Mouse (Mus musculus) embryo, embryonic 11 days (tissue): ENCODE results near the gene Ncoa6.
A peak's percentile ranks its signal among the peaks of the same experiment; 100 is the strongest.
"Not testable (repeated sequence)": the region's sequence is repeated elsewhere in the genome, so short reads cannot be mapped to it uniquely, and the experiment has no call there.

ENCODE experiments used
- DNase-seq: peaks from one replicate; pipeline ENCODE4 v3.0.0-alpha.2; 2015

Ncoa6 gene

DNA sequence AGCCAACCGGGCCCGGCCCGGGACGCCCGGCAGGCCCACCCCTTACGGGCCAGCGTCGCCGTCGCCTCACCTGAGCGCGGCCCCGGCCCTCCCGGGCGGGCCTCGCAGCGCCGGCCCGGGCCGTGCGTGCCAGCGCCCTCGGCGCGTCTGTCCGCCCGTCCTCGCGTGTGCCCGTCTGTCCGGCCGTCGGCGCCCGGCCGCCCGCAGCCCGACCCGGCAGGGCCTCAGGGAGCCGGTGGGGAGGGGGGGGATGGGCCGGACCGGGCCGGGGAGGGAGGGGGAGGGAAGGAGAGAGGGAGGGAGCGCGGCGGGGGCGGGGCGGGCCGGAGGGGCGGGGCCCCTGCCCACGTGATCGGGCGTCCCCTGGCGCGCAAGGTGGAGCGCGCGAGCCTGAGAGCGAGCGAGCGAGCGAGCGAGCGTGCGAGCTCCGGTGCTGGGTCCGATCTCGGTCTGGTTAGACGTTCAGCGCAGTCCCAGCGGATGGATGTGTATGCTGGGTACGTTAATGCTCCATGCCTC lies at the start of gene Ncoa6:
TSS of gene Ncoa6 (minus strand) at position 325 of the 519 bp plus-strand sequence.
- DNase-seq: peak; percentile 93

DNA sequence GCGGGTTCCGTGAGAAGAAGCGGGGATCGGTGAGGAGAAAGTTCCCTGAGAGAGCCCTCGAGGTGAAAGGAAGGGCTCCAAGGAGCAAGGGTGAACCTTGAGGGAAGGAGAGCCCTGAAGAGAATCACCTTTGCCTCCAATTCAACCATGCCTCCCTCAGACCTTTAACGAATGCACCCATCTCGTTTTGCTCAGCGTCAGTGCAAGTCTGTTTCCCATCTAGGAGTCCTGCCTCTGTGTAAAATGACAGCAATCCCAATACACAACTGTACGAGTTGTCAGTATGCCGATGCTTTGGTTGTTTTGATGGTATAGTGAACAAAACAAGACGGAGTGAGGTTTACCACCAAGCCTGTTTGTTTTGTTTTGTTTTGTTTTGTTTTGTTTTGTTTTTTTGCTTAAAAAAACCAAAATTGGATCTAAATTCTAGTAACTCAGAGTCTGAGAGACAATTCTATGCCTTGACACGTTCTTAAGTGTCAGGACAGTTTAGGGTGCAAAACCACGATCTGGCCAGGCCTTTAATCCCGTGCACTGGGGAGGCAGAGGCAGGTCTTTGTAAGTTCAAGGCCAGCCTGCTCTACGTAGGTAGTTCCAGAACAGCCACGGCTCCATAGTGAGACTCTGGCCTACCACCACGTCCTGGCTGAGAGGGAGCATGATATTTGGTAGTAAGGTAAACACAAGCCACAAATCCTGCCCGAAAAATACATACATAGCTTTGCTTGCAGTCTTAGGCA lies 45.0 kb upstream of the Ncoa6 start:
- no peak for DNase-seq

- peak; percentile 98 for DNase-seq
Measured at GRCm38 (mm10) chr2:155517455-155518423, 44.0 kb upstream of the Ncoa6 start, which contains the start of the genes Acss2 and Ggt7. Gene Acss2, plus strand, starts transcription at chr2:155517948. Gene Ggt7, minus strand, starts transcription at chr2:155518237.

GRCm38 (mm10) chr2:155515941-155516340 lies 42.2 kb upstream of the Ncoa6 start:
- peak; percentile 76 for DNase-seq

DNA sequence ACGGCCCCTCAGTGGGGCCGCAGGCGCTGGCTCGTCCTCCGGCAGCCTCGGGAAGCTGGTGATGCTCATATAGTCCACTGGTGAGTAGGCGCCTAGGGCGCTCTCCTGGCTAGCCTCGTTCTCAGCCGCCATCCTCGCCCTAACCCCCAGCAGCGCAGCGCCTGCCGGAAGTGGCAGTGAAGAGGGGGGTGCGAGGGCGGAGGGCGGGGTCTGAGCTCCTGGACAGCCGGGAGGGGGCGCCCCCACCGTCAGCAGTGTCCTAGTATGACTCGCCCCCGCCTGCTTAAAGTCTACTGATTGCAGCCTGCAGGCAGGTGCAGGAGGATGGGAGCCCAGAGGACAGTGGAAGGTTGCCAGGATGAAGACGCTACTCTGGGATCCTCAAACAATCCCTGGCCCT lies 41.0 kb upstream of the Ncoa6 start:
- peak; percentile 69 for DNase-seq

GRCm38 (mm10) chr2:155513543-155513942 lies 39.8 kb upstream of the Ncoa6 start:
- DNase-seq: no peak

DNA sequence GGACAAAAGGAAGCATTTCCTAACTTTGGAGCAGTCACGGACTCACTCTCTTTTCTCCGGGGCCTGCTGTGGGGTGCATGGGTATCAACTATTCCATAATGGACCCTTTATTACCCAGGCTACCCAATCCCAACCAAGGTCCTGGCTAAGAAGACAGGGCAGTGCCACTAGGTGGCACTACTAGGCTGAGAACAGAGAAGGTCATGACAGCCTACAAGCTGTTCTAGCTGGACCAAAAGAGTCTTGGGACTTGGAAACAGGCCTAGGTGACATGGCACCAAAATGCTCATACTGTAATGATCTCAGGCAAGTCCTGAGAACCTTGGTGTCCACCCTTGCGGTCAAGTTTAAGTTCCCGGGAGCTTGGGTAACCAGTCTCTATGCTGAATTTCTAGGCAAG lies 38.8 kb upstream of the Ncoa6 start:
- peak; percentile 62 for DNase-seq

DNA sequence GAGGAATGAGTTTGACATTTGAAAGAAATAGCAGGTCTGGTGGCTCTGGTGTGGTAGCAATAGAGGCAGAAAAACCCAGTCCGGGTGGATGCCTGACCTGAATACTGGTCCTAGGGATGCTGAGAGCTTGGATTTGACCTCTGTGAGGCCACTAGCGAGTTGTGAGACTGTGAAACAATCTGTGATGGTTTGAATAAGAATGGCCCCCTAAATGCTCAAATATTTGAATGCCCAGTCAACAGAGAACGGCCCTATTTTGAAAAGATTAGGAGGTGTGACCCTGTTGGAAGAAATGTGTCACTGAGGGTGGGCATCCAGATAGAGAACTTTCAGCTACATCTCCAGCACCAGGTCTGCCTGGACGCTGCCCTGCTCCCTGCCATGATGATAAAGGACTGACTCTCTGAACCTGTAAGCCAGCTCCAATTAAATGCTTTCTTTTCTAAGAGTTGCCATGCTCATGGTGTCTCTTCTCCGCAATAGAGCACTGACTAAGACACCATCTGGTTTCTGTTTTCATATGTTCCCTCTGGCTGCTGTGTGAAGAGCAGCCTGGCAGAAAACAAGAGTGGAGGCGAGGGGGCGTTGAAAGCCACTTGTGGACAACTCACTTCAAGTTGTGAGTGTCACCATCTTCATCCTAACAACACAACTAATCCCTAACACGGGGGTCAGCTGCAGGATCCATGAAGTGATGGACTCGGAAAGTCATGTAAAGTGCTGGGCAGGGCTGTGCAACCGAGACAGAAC lies 34.2 kb upstream of the Ncoa6 start:
- no peak for DNase-seq

- DNase-seq: no peak
Measured at GRCm38 (mm10) chr2:155505811-155506210, 32.1 kb upstream of the Ncoa6 start.

GRCm38 (mm10) chr2:155504440-155505355 lies 31.0 kb upstream of the Ncoa6 start:
- no peak for DNase-seq

- no peak for DNase-seq
Measured at GRCm38 (mm10) chr2:155502596-155502995, 28.9 kb upstream of the Ncoa6 start.

DNA sequence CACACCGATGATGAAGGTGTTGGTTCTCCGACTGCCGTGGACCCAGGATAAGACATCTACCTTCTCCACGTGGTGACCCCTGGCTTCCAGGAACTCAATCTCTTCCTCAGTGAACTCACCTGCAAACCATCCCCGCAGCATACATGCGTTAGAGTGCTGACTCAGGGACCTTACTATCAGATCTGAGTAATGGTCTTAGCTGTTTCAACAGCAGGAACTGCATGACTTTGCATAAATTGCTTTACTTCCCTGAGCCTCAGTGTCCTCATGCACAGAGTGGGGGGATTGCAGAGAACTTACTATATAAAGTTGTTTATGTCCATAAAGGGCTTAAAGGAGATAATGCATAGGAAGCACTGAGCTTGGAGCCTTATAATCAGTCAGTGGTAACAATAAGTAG lies 17.3 kb upstream of the Ncoa6 start:
- DNase-seq: no peak

DNA sequence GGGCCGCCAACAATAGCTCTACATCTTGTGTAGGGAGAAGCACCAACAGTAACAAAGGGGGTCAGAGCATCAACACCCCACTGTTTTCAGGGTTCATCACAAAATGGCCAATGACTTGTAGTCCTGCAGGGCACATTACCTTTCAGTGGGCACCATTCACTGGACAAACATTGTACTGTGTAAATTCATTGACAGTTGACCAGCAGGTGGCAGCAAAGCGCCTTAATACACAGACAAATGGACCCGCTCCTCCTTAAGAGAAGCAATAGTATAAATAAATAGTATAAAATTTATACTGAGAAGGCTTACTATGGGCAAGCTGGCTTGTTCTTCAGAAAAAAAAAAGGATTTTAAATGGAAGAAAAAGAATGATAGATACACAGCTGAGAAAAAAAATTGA lies 8.3 kb upstream of the Ncoa6 start:
- DNase-seq: peak; percentile 87

DNA sequence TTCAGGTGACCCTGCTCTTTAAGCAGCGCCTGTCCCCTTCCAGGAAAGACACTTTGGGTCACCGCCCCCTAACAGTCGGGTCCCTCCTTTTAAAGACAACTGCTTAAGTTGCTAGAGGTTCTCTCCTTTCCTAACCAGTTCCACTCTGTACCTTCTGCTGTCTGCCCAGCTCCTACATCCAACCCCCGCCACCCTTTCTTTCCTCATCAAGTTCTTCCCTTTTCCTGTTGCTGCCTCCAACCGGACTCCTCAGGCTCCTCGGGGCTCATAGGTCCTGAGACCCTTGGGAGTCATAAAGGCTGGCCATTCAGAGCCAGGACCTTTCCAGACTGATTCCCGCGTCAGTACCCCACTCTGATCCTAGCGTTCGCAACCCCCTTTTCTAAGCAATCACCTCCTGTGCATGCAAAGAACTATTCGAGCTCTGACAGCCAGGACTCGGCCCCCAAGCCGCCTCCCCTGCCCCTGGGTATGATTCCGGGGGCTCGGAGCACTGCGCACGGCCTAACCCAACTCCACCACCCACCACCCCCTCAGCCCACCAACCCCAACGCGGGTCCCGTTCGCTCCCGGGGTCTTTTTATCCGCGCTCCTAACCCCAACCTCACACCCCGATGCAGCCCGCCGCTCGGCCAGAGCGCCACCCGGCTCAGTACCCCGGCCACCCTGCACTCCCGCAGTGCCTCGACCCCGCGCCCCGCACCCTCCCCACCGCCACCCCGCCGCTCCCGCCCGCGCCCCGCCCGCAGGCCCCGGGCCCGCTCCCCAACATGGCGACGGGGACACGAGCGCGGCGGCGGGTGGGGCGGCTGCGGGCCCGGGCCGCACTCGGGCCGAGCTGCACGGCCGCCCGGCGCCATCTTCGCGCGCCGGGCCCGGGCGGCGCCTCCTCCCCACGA lies 774 bp downstream of the Ncoa6 start:
- peak; percentile 68 for DNase-seq

DNA sequence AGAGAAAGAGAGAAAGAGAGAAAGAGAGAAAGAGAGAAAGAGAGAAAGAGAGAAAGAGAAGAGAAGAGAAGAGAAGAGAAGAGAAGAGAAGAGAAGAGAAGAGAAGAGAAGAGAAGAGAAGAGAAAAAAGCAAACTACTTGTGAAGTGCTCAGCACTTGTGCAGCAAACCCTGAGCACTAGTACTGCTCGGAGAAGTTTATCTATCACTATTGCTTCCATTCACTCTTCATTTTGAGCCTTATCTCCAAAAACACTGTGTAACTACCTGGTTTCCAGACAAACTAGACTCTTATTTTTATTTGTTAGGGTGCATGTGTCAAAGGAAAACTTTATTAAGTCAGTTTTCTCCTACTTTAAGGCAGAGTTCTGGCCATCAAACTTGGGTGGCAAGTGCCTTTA lies 6.8 kb downstream of the Ncoa6 start:
- DNase-seq: no peak

DNA sequence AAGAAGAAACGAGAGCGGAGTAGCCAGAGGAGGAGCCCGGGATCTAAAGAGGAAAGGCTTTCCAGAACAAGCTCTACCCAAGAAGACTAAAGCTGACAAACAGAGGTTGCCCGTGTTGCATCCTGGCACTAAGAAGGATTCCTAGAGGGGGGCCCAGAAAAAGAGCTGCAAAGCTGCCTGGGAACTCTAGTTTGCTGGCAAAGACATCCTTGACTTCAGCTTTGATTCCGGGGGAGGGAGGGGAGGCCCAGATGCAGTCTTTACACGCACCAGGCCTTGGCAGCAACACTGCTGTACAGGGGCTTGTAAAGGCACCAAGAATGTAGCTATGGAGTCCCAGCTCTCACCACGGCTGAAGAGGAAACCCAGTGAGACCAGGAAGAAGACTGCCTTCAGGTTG lies 20.1 kb downstream of the Ncoa6 start:
- no peak for DNase-seq

DNA sequence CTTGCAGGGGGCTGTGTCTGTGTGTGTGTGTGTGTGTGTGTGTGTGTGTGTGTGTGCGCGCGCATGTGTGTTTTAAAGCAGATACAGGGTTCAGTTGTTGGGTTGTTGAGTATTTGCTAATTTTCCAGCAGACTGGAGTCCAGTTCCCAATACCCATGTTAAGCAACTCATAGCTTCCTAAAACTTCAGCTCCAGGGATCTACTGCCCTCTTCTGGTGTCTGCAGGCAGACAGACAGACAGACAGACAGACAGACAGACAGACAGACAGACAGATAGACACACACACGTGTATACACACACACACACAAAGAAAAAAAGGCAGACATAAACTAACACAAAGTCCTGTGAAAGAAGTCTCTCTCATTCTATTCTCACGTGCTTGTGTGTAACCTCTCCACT lies 22.4 kb downstream of the Ncoa6 start:
- DNase-seq: no peak

DNA sequence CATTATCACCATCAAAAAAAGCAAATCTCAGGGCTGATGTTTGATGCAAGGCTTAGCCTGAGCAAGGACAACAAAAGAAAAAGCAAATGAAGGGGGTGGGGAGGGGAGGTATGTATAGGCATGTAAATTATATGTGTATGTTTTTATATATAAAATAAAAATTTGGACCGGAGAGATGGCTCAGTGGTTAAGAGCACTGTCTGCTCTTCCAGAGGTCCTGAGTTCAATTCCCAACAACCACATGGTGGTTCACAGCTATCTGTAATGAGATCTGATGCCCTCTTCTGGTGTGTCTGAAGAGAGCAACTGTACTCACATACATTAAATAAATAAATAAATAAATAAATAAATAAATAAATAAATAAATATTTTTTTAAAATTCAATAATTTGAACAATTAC lies 25.8 kb downstream of the Ncoa6 start:
- not testable (repeated sequence) for DNase-seq

- DNase-seq: peak; percentile 2
Measured at GRCm38 (mm10) chr2:155443446-155443845, 30.2 kb downstream of the Ncoa6 start.

- no peak for DNase-seq
Measured at GRCm38 (mm10) chr2:155442916-155443315, 30.8 kb downstream of the Ncoa6 start.

- DNase-seq: peak; percentile 25
Measured at GRCm38 (mm10) chr2:155436445-155436844, 37.2 kb downstream of the Ncoa6 start.
